Mouse (Mus musculus): ENCODE measurements around the gene Btbd2.

Gene Btbd2

DNA sequence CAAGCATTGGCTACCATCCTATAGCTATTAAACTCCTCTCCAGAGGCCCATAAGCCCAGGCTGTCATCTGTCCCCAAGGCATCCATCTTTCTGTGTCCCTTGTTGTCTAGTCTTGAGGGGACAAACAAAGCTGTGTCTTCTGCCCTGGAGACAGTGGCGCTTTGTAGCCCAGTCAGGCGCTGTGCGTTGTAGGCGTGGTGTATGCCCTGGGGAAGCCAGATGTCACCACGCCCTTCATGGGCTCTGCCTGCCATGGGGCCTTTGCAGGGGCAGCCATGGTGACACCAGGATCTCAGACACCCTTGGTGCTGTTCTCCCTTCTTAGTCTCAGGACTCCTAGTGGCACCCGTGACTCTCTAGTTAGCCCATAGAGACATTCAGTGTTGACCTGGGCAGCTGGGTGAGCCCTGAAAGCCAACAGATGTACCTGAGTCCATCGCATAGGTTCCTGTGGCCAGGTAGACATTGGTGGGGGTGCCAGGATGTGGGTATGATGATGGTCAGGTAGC lies 52.8 kb downstream of the Btbd2 start:
- DNase-seq = no peak

DNA sequence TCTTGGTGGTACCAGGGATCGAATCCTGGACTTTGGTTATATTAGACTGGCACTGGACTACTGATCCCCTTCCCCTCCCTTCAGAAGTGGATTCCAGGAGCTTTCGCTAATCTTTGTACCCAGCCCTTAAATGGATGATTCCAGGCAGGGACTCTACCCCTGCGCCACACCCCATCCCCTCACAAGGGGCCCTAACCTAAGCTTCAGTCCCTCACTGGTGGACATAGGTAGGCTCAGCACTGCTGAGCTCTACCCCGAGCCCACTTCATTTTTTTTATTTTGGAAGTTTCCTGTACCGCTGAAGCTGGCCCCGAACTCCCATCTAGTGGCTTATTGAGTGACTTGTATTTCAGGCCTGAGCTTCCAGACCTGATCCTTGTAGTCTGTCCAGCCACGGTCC lies 53.5 kb downstream of the Btbd2 start:
- no peak for DNase-seq

DNA sequence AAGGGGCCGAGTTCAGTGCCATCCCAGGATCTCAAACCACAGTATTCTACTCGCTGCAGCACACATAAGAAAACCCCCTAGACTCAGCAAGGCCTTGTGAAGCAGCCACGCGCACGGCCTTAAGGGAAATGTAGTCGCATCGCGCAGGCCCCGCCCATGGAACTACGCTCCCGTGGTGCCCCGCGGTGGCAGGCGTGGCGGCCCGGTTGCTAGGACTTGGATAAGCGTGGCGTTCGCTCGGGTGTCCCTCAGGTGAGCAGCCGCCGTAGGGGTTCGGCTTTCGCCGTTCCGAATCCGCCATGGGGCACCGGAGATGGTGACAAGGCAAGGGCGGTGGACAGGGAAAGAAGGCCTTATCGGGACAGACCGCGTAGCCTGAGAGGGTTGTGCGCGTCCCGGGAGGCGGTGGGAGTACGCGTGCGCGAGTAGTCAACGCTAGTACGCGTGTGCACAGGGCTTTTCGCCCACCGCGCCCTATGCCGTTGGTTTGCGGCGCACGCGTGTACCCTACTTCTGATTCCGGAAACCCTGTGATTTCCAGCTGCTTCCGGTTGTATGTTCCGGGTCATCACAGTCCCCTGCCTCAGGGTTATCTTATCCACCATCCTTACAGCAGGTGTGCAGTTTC lies 54.1 kb downstream of the Btbd2 start, which contains the start of the genes Scamp4 and Adat3:
Gene Scamp4, plus strand, starts transcription at position 175 of the 628 bp plus-strand sequence.
Gene Adat3, plus strand, starts transcription at position 183 of the 628 bp plus-strand sequence.
- peak; percentile 97 for DNase-seq

DNA sequence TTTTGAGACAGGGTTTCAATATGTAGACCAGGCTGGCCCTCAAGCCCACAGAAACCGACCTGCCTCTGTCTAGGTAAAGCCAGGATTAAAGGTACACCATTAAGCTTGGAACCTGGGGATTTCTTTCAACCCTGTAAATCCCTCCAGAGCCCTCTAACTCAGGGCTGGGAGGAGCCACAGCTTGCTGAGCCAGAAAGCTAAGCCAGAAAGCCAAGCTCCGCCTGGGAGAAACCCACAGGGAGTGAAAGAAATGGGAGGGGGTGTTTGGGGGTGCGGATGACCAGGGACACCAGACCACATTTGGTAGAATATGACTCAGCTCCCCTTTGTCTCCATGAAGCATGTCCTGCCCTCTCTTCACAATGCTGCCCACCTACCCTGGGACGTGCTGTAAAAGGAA lies 60.6 kb downstream of the Btbd2 start:
- peak; percentile 32 for DNase-seq

All from retina, postnatal 1 day (tissue).